Mouse (Mus musculus) heart, adult 9 months (tissue): ENCODE results near the gene Kcnh4.

Source experiments
- DNase-seq, 2 experiments: peaks; one replicate each; pipeline ENCODE4 v3.0.0; 2022; ENCODE audit warnings: low spot score in 2 of 2

Kcnh4 gene

DNA sequence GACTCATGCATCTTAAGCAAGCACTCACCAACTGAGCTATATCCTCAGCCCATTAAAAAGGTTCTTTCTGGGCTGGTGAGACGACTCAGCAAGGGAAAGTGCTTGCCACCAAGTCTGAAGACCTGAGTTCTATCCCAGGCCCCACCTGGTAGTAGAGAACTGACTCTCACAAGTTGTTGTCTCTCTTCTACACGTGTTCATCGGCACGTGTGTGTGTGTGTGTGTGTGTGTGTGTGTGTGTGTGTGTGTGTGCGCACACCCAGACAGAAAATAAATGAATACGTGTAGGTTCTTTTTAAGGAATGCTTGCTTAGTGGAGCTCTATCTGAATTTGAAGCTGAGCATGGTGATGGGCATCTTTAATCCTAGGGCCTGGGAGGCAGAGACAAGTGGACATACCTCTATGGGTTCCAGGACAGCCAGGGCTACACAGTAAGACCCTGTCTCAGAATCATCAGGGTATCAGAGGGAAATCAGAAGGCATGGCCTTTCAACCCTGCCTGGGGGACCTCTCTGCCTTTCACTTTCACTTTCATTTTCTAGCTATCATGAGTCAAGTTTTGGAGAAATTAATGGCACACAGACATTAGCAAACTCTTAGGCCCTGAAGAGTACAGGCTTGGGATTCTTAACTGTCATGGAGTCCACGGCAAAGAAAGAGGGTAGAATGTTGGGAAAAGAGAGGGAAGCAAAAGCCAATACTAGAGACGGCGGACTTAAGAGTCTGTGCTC, 24.4 kb downstream of the Kcnh4 start:
- DNase-seq, result no peak

DNA sequence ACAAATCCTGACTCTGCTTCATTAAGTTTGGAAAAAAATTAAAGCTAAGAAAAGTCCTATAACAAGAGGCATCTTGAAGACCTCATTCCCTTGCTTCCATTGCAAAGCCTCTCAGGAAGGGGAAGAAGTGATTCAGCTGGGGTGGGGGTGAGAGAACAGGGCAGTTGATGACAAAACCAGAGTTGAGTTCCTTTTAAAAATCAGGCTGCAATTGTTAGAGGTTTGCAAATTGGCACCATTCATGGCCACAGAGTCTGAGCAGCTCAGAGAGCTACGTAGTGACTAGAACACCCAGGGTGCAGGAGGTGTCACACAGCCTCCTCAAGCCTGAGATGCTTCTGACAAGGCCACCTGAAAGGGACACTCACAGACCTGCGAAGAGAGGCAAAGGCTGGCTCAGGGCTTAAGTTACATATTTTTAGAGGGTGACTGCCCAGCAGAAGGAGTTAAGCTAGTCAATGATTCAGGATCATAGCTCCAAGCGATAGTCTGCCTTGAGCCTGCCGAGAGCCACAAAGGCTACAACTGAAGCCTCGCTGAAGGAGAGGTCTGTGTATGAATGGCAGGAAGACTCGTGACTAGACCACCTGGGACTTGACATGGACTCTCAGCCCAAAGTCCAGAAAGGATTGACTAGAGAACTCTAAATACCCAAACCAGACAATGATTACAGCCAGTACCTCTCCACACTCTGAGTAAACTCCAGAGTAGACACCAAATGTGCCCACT, 29.1 kb downstream of the Kcnh4 start:
- DNase-seq, result peak in 1 of 2 experiments; percentile 61

- no peak for DNase-seq
Measured at GRCm38 (mm10) chr11:100729976-100730375, 29.8 kb downstream of the Kcnh4 start.

DNA sequence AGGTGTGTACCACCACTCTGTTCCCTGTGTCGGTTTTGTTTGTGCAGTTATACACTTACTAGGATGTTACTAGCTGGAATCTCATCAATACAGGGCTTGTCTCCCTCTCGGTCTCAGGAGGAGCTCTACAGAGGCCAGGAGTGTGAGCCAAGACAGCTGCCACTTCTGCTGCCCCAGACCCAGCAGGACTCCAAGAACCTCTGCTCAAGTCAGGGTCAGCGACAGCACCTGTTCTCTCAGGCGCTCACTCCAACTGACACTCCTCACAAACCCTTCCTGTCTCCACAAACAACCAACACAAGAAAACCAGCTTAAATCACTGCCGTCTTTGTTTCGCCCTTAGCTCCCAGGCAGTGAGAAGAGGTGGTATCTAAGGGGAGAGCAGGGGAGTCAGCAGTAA, 31.1 kb downstream of the Kcnh4 start:
- no peak for DNase-seq

DNA sequence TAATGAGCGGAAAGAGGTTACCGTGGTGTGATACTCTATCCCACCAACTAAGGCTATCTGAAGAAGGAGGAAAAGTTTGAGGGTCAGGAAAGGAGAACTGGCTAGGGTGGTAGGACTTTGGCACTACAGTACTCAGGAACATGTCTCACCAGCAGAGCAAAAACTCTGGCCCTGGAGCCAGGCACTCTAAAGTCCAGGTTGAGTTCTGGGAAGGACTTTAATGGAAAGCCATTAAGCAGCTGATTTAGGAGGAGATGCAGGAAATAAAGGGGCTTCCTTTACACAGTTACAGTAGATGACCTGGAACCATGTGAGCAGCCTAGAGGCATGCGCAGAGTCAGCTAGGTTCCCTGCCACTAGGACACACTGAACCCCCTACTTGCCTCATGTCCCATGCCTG, 32.5 kb downstream of the Kcnh4 start:
- no peak for DNase-seq

- DNase-seq, result peak; percentile 55 to 75
Measured at GRCm38 (mm10) chr11:100724919-100725512, 34.7 kb downstream of the Kcnh4 start.

GRCm38 (mm10) chr11:100722493-100723028, 37.2 kb downstream of the Kcnh4 start:
- no peak for DNase-seq

DNA sequence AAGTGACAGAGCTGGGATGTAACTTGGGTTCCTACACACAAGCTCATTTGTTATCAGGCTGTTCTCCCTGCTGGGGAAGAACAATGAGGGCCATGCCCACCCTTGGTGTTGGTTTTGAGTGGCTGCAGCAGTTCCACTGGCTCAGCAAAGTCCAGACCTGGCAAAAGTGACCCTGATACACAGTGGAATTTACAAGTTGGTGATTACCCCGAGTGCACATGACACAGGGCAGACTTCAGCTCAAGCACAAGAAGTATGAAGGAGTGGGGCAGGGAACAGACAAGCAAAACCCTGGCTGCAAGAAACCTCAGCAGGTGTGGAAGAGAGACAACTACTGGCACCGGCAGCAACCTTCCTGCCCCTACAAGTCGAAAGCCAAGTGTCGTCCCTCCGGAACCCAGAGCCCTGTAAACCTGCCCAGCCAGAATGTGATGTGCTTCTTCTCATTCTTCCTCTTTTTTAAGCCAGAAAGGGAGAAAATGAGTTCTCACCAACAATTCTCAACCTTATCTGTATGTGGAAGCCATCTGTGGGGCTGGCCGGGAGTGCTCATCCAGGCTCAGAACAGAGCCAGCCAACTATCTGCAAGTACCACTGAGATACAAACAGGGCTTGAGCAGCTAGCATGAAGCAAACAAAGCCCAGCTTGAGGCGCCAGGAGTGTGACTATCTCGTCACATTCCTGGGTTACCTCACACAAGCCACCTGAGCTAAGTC, 37.8 kb downstream of the Kcnh4 start:
- no peak for DNase-seq

DNA sequence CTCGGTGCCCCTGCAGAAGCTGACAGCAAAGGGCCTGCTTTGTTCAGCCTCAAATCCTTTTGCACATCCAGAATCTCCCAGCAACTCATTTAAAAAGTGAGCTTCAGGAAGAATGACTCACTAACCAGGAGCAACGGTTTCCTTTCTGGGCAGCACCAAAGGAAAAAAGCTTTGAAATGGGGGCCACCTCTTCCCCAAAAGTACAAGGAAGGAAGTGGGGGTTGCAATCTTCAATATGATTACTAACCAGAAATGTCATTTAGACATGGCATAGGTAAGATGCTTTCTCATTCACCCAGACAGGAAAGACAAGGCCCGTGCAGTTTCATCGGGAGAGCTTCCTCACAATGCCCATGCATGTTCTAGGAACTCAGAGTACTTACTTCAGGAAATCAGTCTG, 38.5 kb downstream of the Kcnh4 start:
- peak in 1 of 2 experiments; percentile 59 for DNase-seq

DNA sequence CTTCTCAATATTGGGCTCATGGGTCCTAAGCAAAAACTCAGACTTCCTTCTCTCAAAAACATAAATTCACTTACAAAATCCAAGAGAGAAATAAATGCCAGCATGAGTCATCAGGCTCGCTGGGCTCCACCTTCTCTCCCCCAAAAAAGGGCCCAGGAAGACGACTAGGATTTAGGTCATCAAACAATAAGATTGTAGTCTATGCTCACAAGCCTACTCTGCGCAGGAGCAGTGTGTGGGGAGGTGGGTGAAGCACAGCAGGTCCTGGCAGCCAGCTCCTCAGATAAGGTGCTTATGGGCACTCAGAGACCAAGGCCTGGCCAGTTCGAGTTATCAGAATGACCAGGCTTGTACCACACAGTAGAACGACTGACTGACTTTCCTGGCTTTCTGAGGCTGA, 39.4 kb downstream of the Kcnh4 start:
- no peak for DNase-seq

- DNase-seq, result no peak
Measured at GRCm38 (mm10) chr11:100719893-100720292, 39.8 kb downstream of the Kcnh4 start.

- peak in 1 of 2 experiments; percentile 42 for DNase-seq
Measured at GRCm38 (mm10) chr11:100719312-100719711, 40.4 kb downstream of the Kcnh4 start.

- no peak for DNase-seq
Measured at GRCm38 (mm10) chr11:100718866-100719265, 40.9 kb downstream of the Kcnh4 start.

DNA sequence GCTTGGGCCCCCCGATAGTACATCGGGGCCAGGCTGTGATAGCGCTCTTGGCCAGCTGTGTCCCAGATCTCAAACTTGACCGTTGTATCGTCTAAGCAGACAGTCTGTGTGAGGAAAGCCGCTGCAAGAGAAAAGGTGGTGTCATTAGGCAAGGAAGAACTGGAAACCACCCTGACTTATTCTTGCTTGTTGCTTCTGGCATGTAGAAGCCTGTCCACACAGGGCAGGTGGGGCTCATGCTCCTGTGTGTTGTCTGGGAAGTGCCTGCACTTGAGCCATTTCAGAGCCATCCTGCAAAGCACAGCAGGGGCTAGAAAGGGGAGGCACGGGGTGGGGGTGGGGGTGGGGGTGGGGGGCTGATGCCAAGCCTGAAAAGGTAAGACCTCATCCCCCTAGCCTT, 41.3 kb downstream of the Kcnh4 start:
- DNase-seq, result no peak

- DNase-seq, result no peak
Measured at GRCm38 (mm10) chr11:100716649-100717048, 43.1 kb downstream of the Kcnh4 start.

- DNase-seq, result no peak
Measured at GRCm38 (mm10) chr11:100714948-100715347, 44.8 kb downstream of the Kcnh4 start.

GRCm38 (mm10) chr11:100714534-100714915, 45.2 kb downstream of the Kcnh4 start:
- DNase-seq, result peak; percentile 78 to 86

DNA sequence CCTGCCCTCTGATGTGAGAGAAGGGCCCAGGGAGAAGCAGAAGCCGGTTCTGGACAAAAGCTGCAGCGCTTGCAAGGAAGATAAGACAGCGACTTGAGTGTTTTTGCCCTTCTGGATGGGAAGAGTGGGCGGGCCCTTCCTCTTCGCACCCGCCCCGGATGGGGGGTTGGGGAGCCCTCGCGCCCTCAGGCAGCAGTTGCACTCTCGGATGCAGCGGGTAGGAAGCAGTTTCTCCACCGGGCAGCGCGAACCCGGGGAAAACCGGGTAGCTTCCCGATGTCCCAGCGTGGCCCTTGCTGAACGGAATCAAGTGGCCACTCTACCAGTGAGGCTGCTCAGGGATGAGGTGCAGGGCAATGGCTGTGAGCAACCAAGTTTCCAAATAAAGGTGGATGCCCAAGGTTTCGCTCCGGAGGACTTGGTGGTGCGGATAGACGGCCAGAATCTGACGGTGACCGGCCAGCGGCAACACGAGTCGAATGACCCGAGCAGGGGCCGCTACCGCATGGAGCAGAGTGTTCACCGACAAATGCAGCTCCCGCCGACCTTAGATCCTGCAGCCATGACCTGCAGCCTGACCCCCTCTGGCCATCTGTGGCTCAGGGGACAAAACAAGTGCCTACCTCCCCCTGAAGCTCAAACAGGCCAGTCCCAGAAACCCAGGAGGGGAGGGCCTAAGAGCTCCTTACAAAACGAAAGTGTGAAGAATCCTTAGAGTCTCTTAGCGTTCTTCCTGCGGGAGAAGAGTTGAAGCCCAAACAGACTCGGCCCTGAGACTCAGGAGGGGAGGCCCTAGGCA, 45.8 kb downstream of the Kcnh4 start, which contains the start of gene Hspb9:
Hspb9 (plus strand) TSS at position 116 of the 799 bp plus-strand sequence.
- peak; percentile 80 to 84 for DNase-seq

DNA sequence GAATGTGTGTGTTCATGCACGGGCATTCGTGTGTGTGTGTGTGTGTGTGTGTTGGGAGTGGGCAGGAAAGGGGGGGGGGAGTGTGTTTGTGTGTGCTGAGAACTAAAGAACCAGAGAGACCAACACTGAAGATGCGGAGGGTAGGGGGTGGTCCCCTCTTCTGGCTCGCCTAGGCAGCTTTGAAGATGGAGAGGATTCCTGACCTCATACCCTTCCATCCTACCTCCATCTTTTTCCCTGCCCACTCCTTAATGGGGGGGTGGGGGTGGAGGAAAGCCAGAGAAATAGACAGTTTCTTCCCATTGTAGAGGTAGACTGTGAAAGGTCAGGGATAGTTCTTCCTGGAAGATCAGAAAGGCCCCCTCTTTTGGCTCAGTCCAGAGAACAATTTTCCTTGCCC, 46.6 kb downstream of the Kcnh4 start:
- peak in 1 of 2 experiments; percentile 18 for DNase-seq

GRCm38 (mm10) chr11:100711783-100712615, 47.7 kb downstream of the Kcnh4 start, which contains the start of gene Kat2a:
TSS of gene Kat2a (minus strand) at chr11:100712465.
- peak; percentile 84 for DNase-seq
